Mouse (Mus musculus) frontal cortex, postnatal 25 days (tissue): ENCODE data around the gene Myo18a.

Experiments used
- DNase-seq, 2 experiments: peaks; one replicate each; pipeline ENCODE4 v3.0.0; 2022; ENCODE audit warnings: low spot score in 2 of 2

The Myo18a gene

DNA sequence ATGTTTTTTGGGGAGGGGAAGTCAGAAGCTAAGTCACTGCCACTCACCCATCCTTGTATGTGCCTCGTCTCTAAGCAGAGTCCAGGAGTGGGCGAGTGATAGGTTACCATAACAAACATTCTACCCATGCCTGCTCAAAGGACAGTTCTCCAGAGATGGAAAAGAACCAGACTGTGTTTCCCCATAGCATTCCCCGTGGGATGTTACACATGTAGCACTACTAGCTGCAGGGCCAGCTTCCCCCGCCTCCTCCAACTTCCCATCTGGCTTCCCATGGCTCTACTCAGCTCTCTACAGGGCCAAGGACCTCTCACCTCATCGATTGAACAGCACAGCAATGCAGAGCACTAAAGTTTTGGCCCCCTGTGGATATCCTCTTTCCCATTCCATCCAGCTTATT lies 32.2 kb downstream of the Myo18a start:
- no peak for DNase-seq

DNA sequence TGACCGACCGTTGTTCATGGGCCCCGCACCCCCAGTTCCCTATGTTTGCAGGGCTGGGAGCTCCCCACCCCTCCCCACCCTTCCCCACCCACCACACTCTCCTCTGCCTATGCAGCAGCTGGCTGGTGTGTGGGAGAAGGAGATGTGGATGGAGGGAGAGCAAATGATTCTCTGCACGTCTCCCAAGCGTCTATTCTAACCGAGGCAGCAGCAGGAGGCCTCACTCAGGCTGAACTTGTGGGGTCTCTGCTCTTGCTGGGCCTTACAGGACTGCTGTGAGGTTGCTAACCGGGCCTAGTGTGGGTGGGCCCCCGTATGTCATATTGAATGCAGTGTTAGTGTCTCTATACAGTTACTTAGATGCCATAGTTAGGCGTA lies 37.4 kb downstream of the Myo18a start:
- DNase-seq: no peak

DNA sequence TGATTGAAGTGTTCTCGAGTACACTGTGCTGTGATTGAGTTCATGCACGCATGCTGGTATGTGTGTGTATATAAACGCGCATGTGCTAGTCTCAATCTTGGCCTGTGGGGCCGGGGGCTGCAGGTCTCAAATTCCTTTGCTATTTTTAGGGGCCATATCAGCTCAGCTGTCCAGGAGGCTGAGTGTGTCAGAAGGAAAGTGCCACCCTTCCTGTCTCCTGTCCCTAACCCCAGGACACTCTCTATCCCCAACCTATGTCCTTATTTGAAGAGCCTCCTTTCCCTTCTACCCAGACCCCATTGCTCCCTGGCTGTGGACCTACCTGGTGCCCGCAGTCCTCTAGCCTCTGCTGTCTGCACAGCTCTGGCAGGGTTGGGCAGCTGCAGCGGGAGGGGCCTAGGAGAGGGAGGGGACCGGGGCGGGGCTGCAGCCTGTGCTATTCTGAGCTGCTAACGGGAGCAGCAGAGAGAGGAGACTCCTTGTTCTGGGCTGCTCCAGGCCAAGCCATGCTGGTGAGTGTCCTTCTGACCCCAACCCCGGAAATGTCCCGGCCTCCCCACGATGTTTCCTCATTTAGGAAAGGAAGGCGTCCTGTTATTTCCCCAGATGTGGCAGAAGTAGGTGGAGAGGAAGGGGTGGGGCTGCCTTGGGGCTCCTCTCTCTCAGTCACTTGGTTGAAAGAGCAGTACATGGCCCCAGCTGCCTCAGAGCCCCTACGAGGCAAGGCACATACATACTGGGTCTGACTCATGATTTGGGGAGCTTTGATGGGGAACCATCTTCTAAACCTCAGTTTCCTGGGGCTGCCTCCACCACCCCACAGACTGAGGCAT lies 38.0 kb downstream of the Myo18a start:
- DNase-seq: no peak

DNA sequence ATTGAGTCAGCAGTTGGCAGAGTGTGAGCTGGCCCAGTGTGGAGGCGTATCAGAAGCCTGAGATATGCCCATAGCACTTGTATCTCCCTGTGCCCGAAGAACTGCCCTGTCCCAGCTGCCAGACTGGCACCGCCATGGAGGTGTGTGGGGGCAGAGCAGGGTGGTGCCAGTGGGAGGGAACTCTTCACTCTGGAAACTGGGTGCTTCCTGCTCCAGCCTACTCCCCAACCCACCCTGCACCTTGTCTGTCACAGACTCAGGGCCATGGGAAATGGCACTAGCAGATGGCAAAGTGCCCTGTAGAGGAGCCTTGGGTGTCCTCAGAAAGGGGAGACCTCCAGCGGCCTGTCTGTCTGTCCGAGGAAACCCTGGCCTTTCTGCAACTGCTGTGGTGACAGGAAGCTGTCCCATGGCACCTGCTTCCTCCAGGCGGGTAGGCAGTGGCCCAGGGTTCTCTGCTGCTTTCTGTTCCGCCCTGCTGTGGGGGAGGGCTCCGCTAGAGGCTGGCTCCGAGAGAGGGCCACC lies 39.4 kb downstream of the Myo18a start:
- no peak for DNase-seq

DNA sequence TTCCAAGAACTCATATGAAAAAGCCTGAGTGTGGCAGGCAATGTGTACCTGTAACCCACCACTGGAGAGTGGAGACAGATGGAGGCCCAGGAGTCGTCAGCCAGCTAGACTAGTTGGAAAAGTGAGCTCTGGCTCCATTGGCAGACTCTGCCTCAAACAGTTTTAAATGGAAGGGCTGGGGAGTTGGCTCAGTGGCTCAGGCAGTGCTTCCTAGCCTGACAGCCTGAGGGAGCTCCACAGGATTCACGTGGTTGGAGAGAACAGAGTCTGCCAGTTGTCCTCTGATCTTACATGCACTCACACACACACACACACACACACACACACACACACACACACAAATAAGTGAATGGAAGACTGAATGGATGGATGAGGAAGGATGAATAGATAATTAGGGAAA lies 43.2 kb downstream of the Myo18a start:
- no peak for DNase-seq

DNA sequence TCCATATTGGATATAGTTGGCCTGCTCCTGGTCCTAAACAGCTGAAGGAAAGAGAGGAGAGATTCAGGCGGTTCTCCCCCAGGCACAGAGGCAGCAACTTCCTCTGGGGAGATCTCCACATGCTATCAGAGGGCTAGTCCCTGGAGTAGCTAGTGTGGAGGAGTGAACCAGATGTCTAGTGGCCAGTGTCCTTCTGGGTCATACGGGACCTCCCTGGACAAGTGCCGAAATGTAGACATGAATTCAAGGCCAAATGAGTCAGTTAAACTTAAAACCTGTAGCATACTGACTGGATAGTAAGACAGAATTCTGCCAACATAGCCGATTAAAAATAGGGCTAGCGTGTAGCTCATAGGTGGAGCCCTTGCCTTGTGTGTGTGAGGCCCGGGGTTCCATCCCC lies 43.8 kb downstream of the Myo18a start:
- DNase-seq: no peak

DNA sequence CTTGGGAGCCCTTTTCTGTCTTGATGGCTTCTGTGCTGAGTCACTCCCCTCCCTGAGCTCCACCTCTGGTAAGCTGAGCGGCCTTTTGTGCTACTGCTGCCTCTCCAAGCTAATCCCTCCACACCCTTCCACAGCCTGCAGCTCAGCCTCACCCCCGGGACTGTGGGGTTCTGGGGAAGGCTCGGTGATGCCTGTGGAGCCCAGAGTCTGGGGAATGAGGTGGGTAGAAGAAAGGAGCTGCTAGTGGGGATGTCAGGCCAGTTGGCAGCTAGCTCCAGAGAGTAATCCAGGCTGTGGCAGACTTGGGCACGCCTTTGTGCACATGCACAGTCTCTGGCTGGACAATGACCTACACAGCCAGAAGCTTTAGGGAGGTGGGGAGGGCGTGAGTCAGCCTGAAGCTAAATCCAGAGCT lies 45.0 kb downstream of the Myo18a start:
- DNase-seq: no peak

DNA sequence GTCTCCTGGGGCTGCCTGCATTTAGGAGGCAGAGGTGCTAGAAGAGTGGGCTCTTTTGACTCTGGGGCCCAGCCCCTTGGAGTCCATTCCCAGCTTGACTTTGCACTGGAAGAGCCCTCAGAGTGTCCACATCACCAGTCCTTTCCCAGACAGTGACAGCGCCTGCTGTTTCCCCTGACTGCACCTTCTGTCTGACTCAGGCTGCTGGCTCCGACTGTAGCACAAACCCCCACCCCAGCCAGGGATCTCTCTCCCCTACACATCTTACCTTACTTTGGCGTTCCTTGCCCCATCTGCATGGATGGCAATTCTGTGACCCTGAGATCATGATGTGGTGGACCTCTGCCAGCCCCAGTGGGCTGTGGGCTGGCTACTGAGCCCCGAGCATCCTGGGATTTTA lies 46.2 kb downstream of the Myo18a start:
- no peak for DNase-seq

DNA sequence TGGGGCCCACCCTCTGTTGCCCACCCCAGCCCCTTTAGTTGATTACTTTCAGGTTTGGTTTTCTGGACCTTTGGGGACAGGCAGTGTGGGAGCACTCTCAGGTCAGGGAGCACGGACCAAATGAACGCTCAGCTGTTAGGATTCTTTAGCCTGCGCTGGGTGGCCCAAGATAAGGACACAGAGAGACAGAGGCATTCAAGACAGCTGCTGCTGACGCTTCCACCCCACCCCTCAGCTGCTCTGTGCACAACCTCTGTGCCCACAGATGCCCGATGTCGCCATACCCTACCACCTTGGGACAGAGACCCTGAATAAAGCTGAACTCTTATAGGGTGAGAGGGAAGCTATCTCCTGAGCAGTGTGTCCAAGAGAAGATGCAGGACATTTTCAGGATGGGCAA lies 47.0 kb downstream of the Myo18a start:
- no peak for DNase-seq

DNA sequence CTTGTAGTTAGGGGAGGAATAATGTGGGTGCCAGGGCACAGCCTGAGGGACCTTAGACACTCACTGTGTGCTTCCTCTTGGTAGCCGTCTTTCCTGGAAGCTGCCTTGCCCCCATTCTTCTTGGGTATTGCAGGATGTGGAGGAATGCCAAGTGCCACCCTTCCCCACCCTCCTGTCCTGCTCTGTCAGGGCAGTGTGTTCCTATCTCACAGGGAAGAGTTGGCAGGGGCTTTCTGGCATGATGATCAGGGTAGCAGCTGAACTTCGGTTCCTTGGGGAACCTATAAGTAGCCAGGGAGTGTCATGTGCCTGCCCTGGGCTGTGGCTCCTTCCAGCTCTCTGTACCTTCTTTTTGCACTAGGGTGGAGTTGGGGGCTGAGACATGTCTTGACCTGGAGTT lies 50.9 kb downstream of the Myo18a start:
- no peak for DNase-seq

DNA sequence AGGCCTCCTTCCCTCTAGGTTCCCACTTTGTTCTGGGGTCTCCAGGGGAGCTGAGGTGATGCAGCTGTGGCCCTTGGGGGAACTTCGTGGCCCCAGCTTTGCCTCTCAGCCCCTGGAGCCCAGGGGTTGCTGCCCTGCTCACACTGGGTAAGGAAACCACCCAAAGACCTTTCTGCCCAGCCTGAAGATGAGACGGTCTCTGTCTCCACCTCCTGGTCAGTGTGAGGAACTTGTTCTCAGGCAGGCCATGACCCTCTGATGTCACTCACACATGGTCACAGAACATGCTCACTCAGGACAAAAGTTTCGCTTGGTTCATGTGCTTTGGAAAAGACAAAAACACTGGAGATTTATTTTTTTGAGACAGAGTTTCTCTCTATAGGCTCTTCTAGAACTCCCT lies 53.0 kb downstream of the Myo18a start:
- no peak for DNase-seq

DNA sequence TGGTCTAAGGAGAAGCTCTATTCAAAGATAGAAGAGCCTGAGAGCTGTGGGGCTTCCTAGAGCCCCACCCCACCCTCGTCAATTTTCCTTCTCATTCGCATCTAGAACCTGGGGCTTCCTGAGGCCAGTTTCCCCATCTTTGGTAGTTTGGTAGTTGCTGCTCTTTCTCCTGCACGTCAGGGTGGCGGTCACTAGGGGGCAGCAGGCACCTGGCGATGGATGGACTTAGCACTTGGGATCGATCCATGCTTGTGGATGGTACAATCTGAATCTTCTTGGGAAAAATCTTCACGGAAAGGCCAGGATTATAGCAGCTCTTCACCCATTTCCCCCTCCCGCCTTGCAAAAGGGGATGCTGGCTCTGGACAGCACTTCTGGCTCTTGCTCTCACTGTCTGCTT lies 58.6 kb downstream of the Myo18a start:
- no peak for DNase-seq

DNA sequence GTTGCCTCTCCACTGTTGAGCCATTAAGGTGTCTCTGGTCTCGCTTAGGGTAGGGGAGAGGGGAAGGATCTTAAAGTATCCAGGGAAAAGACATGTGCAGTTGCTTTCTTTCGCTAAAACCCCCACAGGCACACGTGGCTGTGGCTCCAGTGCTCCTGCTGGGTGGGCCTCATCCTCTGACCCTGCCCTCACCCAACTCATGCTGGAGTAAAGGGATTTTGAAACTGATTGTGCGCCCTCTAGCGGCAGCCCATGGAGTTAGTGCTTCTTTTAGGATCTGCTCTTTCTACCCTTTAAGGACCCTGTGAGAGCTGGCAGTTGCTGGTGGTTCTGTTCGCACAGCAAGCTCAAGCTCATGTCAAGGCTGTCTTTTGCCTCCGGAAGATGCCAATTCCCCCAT lies 59.7 kb downstream of the Myo18a start:
- DNase-seq: peak; percentile 62 to 64

DNA sequence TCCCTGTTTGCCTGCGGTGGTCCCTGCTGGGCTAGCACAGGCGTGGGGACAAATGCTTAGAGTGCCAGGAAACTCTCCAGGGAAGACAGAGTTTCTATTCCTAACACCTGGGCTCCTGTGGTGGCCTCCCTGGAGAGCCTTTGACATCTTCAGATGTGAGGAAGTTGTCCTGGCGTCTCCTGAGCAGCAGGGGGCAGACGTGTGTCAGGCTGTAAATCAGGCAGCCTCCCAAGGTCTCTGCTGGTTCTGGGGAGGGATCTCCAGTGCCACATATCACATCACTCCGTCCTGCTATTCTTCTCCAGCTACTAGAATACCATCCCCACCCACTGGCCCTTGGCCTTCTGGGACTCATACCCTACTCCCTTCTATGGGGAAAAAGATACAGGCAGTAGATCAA lies 62.8 kb downstream of the Myo18a start:
- DNase-seq: peak; percentile 64 to 67

DNA sequence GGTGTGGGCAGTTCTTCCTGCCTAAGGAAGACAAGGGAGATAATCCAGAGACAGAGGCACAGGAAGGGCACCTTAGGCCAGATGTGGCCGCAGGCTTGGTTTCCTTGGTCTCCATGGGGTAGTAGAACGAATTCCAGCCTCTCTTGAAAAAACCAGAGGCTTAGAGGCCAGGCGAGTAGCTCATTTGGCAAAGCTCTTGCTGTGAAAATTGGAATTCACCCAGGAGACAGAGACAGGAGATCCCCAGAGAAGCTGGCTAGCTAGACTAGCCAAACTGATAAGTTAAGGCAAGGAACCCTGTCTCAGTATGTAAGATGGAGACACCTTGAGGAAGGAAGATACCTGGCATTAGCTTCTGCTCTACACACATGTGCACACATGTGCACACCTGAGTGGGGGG lies 63.3 kb downstream of the Myo18a start:
- no peak for DNase-seq

DNA sequence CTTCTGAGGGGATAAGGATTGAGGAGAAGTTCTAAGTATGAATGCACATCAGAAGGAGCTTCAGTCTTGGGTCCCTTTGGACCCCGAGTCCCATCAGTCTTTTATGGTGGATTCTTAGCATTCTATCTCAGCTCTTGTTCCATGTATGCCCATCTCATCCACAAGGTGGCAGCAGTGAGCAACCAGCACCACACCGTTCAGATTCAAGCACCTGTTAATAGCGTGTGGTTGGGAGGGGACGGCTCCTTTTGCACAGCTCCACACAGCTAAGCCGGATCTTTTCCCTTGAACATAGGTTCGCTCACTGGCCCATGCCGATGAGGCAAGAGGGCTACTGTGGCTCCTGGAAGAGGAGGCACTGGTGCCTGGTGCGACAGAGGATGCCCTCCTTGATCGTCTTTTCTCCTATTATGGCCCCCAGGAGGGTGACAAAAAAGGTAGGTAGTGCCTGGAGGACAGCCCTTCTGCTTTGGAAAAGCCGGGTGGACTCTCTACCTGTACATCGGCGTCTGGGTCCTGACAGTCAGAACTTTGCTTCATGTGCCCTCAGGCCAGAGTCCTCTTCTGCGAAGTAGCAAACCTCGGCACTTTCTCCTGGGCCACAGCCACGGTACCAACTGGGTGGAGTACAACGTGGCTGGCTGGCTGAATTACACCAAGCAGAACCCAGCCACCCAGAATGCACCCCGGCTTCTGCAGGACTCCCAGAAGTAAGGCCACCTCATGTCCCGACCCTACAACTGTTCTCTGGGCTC lies 64.4 kb downstream of the Myo18a start:
- peak; percentile 77 for DNase-seq

DNA sequence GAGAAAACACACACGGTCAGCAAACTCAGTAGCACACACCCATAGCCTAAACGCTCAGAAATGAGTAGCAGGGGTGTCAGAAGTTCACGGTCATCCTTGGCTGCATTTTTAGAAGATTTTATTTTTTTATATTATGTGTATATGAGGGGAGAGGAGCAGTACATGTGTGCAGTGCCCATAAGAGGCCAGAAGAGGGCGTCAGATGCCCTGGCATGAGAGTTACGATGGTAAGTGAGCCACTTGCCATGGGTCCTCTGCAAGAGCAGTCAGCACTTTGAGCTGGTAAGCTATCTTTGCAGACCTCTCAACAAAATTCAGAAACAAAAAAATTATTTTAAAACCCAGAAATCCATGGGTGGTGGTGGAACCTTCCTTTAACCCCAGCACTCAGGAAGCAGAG lies 65.1 kb downstream of the Myo18a start:
- no peak for DNase-seq

DNA sequence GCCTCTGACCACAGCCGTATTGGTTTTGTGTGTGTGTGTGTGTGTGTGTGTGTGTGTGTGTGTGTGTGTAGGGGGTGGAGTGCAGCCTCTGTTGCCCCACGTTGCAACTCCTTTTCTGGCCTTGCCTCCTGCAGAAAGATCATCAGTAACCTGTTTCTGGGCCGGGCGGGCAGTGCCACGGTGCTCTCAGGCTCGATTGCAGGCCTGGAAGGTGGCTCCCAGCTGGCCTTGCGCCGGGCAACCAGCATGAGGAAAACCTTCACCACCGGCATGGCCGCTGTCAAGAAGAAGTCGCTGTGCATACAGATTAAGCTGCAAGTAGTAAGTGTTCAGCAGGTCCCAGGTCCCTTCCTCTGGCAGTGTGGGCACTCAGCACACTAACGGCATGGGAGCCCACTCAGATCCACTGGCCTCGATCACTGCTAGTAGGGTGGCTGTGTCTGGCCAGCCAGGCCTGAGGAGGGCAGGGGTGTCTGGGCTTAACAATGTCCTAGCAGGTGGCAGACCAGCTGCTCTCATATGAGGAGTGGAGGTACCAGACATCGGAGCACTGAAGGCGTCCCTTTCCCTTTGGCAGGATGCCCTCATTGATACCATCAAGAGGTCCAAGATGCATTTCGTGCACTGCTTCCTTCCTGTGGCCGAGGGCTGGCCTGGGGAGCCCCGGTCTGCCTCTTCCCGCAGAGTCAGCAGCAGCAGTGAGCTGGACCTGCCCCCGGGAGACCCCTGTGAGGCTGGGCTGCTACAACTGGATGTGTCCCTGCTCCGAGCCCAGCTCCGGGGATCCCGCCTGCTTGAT lies 66.2 kb downstream of the Myo18a start:
- no peak for DNase-seq

DNA sequence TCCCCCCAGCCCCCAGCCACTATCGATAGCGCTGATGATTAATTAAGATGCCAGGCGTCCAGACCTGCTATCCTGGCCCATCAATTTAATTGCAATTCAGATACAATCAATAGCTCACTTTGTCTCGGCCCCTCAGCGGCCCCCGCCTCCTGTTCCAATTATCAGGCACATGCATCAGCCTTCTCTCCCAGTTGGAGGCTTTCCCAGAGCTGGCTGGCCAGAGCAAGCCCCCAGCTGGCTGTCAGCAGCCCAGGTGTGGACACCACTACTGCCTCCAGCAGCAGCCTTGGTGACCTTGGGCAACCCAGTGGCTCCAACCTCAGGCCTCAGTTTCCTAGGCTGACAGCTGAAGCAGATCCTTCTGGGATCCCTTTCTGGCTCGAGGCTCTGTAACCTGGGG lies 67.8 kb downstream of the Myo18a start:
- no peak for DNase-seq

DNA sequence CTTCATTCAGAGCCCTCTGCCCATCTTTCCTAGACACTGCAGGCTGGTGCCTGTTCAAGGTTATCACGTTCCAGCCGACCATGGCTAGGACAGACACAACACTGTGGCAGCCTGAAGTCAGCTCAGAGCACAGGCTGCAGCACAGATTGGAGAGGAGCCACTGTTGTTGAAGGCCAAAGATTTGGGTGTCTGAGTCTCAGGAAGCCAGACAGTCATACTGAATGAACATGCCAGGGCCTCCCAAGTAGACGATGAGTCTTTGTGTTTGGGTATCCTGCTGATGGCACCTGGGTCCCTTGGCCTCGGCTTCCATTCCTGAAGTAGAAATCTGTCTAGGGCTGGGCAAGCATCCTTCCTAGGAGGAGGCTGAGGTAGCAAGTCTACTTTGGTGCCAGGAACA lies 69.5 kb downstream of the Myo18a start:
- DNase-seq: no peak

DNA sequence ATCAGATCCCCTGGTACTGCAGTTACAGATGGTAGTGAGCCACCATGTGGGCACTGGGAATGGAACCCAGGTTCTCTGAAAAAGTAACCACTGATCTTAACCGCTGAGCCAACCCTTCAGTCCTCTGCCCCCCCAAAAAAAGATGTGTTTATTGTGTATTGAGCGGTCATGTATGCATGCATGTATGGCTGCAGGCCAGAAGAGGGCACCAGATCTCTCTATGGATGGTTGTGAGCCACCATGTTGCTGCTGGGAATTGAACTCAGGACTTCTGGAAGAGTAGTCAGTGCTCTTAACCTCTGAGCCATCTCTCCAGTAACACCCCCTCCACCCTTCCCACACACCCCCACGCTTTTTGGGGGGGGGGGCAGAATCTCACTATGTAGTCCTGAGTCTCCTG lies 72.1 kb downstream of the Myo18a start:
- no peak for DNase-seq

DNA sequence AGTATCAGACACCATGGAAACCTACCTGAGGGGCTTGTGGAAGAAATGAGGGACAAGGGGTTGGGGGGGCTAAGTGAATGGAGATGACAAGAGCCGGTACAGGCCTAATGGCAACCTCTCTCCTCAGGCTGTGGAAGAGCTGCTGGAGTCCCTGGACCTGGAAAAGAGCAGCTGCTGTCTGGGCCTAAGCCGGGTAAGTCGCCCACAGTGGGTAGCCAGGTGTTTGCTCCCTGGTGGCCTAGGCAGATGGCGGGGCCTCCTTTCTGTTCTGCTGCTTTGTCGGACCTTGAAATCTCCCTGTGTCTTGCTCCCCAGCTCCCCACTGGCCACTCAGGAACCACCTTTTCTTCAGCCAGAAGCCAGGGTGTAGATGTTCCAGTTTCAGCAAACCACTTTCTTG lies 73.2 kb downstream of the Myo18a start:
- DNase-seq: no peak
